Mouse (Mus musculus): Measurements from ENCODE around the gene Wnt7a.

GRCm38 (mm10) chr6:91411369-91411981 lies 312 bp upstream of the Wnt7a start:
- TF ChIP-seq POLR2A (IDR thresholded peaks at IDR 0.05; ENCODE audit: insufficient read depth, low read depth, low read length): no peak
- TF ChIP-seq CTCF (IDR thresholded peaks at IDR 0.05; ENCODE audit: insufficient read depth, low read depth, low read length): peak; percentile 96
